Mouse (Mus musculus) spleen, embryonic (tissue): ENCODE data around the gene Plppr3.

Experiments used
- CTCF ChIA-PET: fragments of 350-600 bp; sonication (Branson Sonifier 250); formaldehyde crosslinking; loops from one replicate; lab custom pipeline; 2022; lab: Charles Lee

Plppr3 gene

GRCm38 (mm10) chr10:79832026-79832785, 42.2 kb downstream of the Plppr3 start:
- CTCF ChIA-PET: interaction anchor here (0.6 kb wide), 1 partner anchor 41 kb away, joined by 3 read pairs; no protein-coding TSS in a partner anchor

GRCm38 (mm10) chr10:79831583-79831982, 42.9 kb downstream of the Plppr3 start:
- CTCF ChIA-PET: no interaction called here

GRCm38 (mm10) chr10:79824413-79824812, 50.0 kb downstream of the Plppr3 start:
- CTCF ChIA-PET: interaction anchor here (0.6 to 1.2 kb wide), 2 partner anchors 11 to 362 kb away, joined by 4 read pairs; no protein-coding TSS in a partner anchor

- CTCF ChIA-PET: no interaction called here
These were observed 51.4 kb downstream of the Plppr3 start for GRCm38 (mm10) chr10:79823011-79823410.

- CTCF ChIA-PET: no interaction called here
These were observed 52.1 kb downstream of the Plppr3 start for GRCm38 (mm10) chr10:79822372-79822771.

- CTCF ChIA-PET: interaction anchor here (0.7 kb wide), 1 partner anchor 1499 kb away, joined by 3 read pairs; no protein-coding TSS in a partner anchor
These were observed 52.7 kb downstream of the Plppr3 start for GRCm38 (mm10) chr10:79821731-79822130.

GRCm38 (mm10) chr10:79820782-79821181, 53.7 kb downstream of the Plppr3 start, which contains the start of gene Misp:
Gene Misp (plus strand): TSS chr10:79820989.
- CTCF ChIA-PET: interaction anchor here (0.6 to 0.8 kb wide), 2 partner anchors 9 to 107 kb away, joined by 4 read pairs; no protein-coding TSS in a partner anchor

GRCm38 (mm10) chr10:79820277-79820676, 54.2 kb downstream of the Plppr3 start:
- CTCF ChIA-PET: interaction anchor here (0.6 to 0.8 kb wide), 2 partner anchors 8 to 108 kb away, joined by 4 read pairs; no protein-coding TSS in a partner anchor

GRCm38 (mm10) chr10:79819606-79820005, 54.8 kb downstream of the Plppr3 start:
- CTCF ChIA-PET: no interaction called here

GRCm38 (mm10) chr10:79818225-79818624, 56.2 kb downstream of the Plppr3 start:
- CTCF ChIA-PET: interaction anchor here (0.5 to 0.6 kb wide), 2 partner anchors 297 to 1171 kb away, joined by 3 read pairs; partner anchors contain the start of gene Stk11

GRCm38 (mm10) chr10:79817111-79817510, 57.3 kb downstream of the Plppr3 start:
- CTCF ChIA-PET: no interaction called here

- CTCF ChIA-PET: no interaction called here
These were observed 58.6 kb downstream of the Plppr3 start for GRCm38 (mm10) chr10:79815671-79816494.

GRCm38 (mm10) chr10:79814271-79814842, 60.1 kb downstream of the Plppr3 start:
- CTCF ChIA-PET: no interaction called here

- CTCF ChIA-PET: interaction anchor here (0.6 to 1.1 kb wide), 5 partner anchors 8 to 680 kb away, joined by 3 to 13 read pairs (median 4); partner anchors contain the start of gene Misp
These were observed 62.4 kb downstream of the Plppr3 start for GRCm38 (mm10) chr10:79811736-79812637.
